Mouse (Mus musculus): ENCODE measurements at regions not wholly inside any gene's neighbourhood (a gene's known extent, or its start where the extent isn't known, plus 50 kb on each side); places are given as distances from the start of the nearest gene placed in this dataset.
A peak's percentile ranks its signal among the peaks of the same experiment; 100 is the strongest.

- 87% methylated on average over 10 of the region's 10 CpGs for WGBS
- Histone ChIP-seq H3K27me3 (ENCODE audit: control insufficient read depth, insufficient read depth, low read depth, low read length) (no peaks in the 10 kb centered on the region), H3K36me3 (ENCODE audit: control insufficient read depth, insufficient read depth, low read length) (no peaks in the 10 kb centered on the region)
Observed at GRCm38 (mm10) chr12:4542191-4542590, 50.2 kb upstream of the Itsn2 start.

GRCm38 (mm10) chr12:4534252-4534651 lies 57.3 kb upstream of the Ncoa1 start:
- Histone ChIP-seq H3K4me2 (ENCODE audit: low read depth, low read length) (no peak overlapping the region), H3K36me3 (ENCODE audit: control insufficient read depth, insufficient read depth, low read length) (no peaks in the 10 kb centered on the region), H3K4me1 (replicated peaks; ENCODE audit: control insufficient read depth, insufficient read depth, low read length) (no peaks in the 10 kb centered on the region), H3K27ac (ENCODE audit: low read length) (no peak overlapping the region), H3K27me3 (ENCODE audit: control insufficient read depth, insufficient read depth, low read depth, low read length) (no peaks in the 10 kb centered on the region), H3K4me3 (ENCODE audit: low read length) (no peak overlapping the region), H3K9me3 (ENCODE audit: control insufficient read depth, low read length) (no peaks in the 10 kb centered on the region), H3K9ac (ENCODE audit: low read length) (no peak overlapping the region)
- 52% methylated on average over 5 of the region's 5 CpGs for WGBS
- ATAC-seq (ENCODE audit: low read depth), result no peak

More at GRCm38 (mm10) chr12:4542191-4542590, 50.2 kb upstream of the Itsn2 start:
- peaks cover 3% of the 10 kb centered on the region; the same call in 1 of the 2 replicates for H3K4me1 ChIP-seq (replicated peaks; ENCODE audit: control insufficient read depth, insufficient read depth, low read length)
- H3K27ac ChIP-seq (ENCODE audit: low read length), result no peak overlapping the region
- no peak overlapping the region for H3K4me2 ChIP-seq (ENCODE audit: low read depth, low read length)
- no peak for ATAC-seq (ENCODE audit: low read depth)
- no peaks in the 10 kb centered on the region for H3K9me3 ChIP-seq (ENCODE audit: control insufficient read depth, low read length)
- no peak overlapping the region for H3K4me3 ChIP-seq (ENCODE audit: low read length)
- H3K9ac ChIP-seq (ENCODE audit: low read length), result no peak overlapping the region

GRCm38 (mm10) chr12:4533710-4534109 lies 56.7 kb upstream of the Ncoa1 start:
- no peak overlapping the region for H3K9ac ChIP-seq (ENCODE audit: low read length)
- no peak for ATAC-seq (ENCODE audit: low read depth)
- WGBS, result 68% methylated on average over 2 of the region's 2 CpGs

GRCm38 (mm10) chr12:4532707-4533106 lies 55.7 kb upstream of the Ncoa1 start:
- Histone ChIP-seq H3K4me3 (ENCODE audit: low read length) (no peak overlapping the region), H3K9me3 (ENCODE audit: control insufficient read depth, low read length) (no peaks in the 10 kb centered on the region), H3K36me3 (ENCODE audit: control insufficient read depth, insufficient read depth, low read length) (no peaks in the 10 kb centered on the region), H3K27ac (ENCODE audit: low read length) (no peak overlapping the region), H3K4me1 (replicated peaks; ENCODE audit: control insufficient read depth, insufficient read depth, low read length) (no peaks in the 10 kb centered on the region), H3K9ac (ENCODE audit: low read length) (no peak overlapping the region), H3K27me3 (ENCODE audit: control insufficient read depth, insufficient read depth, low read depth, low read length) (no peaks in the 10 kb centered on the region), H3K4me2 (ENCODE audit: low read depth, low read length) (no peak overlapping the region)
- ATAC-seq (ENCODE audit: low read depth), result no peak
- 70% methylated on average over 3 of the region's 3 CpGs for WGBS

More at GRCm38 (mm10) chr12:4533710-4534109, 56.7 kb upstream of the Ncoa1 start:
- H3K27ac ChIP-seq (ENCODE audit: low read length), result no peak overlapping the region
- no peaks in the 10 kb centered on the region for H3K9me3 ChIP-seq (ENCODE audit: control insufficient read depth, low read length)
- no peaks in the 10 kb centered on the region for H3K27me3 ChIP-seq (ENCODE audit: control insufficient read depth, insufficient read depth, low read depth, low read length)
- H3K36me3 ChIP-seq (ENCODE audit: control insufficient read depth, insufficient read depth, low read length), result no peaks in the 10 kb centered on the region
- no peaks in the 10 kb centered on the region for H3K4me1 ChIP-seq (replicated peaks; ENCODE audit: control insufficient read depth, insufficient read depth, low read length)
- H3K4me3 ChIP-seq (ENCODE audit: low read length), result no peak overlapping the region
- H3K4me2 ChIP-seq (ENCODE audit: low read depth, low read length), result no peak overlapping the region

GRCm38 (mm10) chr12:4527027-4527426 lies 50.0 kb upstream of the Ncoa1 start:
- H3K4me2 ChIP-seq (ENCODE audit: low read depth, low read length), result 0 out of 2 replicates have a peak overlapping the region, but pooled peaks have one; percentile 6
- WGBS, result 43% methylated on average over 2 of the region's 2 CpGs
- ATAC-seq (ENCODE audit: low read depth), result peak; percentile 53
- H3K36me3 ChIP-seq (ENCODE audit: control insufficient read depth, insufficient read depth, low read length), result no peaks in the 10 kb centered on the region
- peak overlapping the region; percentile 78 for H3K27ac ChIP-seq (ENCODE audit: low read length)
- no peak overlapping the region for H3K4me3 ChIP-seq (ENCODE audit: low read length)
- H3K27me3 ChIP-seq (ENCODE audit: control insufficient read depth, insufficient read depth, low read depth, low read length), result no peaks in the 10 kb centered on the region
- no peaks in the 10 kb centered on the region for H3K9me3 ChIP-seq (ENCODE audit: control insufficient read depth, low read length)
- no peak overlapping the region for H3K9ac ChIP-seq (ENCODE audit: low read length)
- H3K4me1 ChIP-seq (replicated peaks; ENCODE audit: control insufficient read depth, insufficient read depth, low read length), result peaks cover 13% of the 10 kb centered on the region

Data from lung, embryonic 16.5 days (tissue).